Mouse (Mus musculus): ENCODE results near the gene Spo11. TPM values are rescaled to one million over a fixed set of nuclear protein-coding genes. Genes with fewer than 3 reads are reported as not detected.

The Spo11 gene
- total RNA-seq, 2 experiments from 2014 or later = not detected

Other genes starting within 250 kb of the Spo11 start
- gene Bmp7, start 37.4 kb upstream of the Spo11 start, total RNA-seq (2021) = 1 to 10 TPM; 1.1 to 1.2 TPM
- gene Rae1, start 22.4 kb downstream of the Spo11 start, total RNA-seq (2021) = 10 to 100 TPM; 24.0 to 24.7 TPM
- gene Rbm38, start 42.8 kb downstream of the Spo11 start, total RNA-seq (2021) = 100 to 1,000 TPM; 159 to 209 TPM
- gene Ctcfl, start 141.8 kb downstream of the Spo11 start, total RNA-seq (2021) = under 1 TPM in 1 of 2 experiments, not detected in 1; 0.14 TPM
- 10 to 100 TPM in 1 of 2 experiments, 1 to 10 TPM in 1; 3.3 to 26.2 TPM for gene Pck1, start 175.3 kb downstream of the Spo11 start, total RNA-seq (2021)
- gene Zbp1, start 241.2 kb downstream of the Spo11 start, total RNA-seq (2021) = 1 to 10 TPM in 1 of 2 experiments, under 1 TPM in 1; 0.44 to 1.8 TPM